ENCODE assay signal across 8 mouse cellular contexts in the genomic region with DNA sequence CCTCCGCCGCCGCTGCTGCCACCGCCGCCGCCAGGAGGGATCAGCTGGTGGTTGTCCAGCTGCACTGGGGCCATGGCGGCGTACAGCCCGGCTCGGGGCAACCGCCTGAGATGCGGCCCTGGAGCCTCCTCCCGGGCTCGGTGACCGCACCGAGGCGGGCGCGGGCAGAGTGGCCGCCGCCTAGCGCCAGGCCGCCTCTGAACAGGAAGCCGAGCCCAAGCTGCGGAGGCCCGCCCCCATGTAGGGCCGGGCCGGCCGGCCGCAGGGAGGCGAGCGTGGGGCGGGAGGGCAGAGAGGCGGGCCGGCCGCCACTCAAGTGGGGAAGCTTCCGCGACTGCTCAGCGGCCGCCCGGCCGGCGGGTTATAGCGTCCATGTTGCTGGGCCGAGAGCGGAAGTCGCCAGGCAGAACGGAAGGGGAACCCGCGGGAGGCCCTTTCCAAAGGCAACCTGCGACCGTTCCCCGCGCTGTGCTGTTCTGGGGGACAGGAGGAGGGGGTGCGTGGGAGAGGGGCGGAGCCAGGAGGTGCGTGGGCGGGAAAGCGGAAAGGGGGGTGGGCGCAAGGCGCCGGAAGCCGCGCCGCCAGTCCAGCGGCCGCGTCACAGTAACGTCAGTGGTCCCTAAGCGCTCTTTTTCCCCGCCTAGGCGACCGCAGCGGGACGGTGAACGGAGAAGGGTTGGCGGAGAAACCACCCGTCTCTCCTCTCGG. TPM values are rescaled to one million over a fixed set of nuclear protein-coding genes. Genes with fewer than 3 reads are reported as not detected.
A peak's percentile ranks its signal among the peaks of the same experiment; 100 is the strongest.
DNase-seq lines count a peak whose midpoint lies in the region.

A gene (minus strand): TSS at position 448 of the 708 bp plus-strand sequence.

- H3K9me3 ChIP-seq in megakaryocyte, embryonic 14.5 days, result peaks cover 12% of the 10 kb centered on the region

- peak; percentile 92 to 96 for DNase-seq in adrenal gland, adult (ENCODE audit: inconsistent age in 2 of 2, low spot score in 1 of 2)
- DNase-seq in embryo, embryonic 10 days (ENCODE audit: low spot score), result peak; percentile 82
- DNase-seq in gastrocnemius, postnatal 10 days, result peak; percentile 78
- peak; percentile 91 for DNase-seq in induced T-regulatory cell, adult 2 months (ENCODE audit: low read depth)
- peak; percentile 52 to 83 for DNase-seq in left cerebral cortex, adult 9 months (ENCODE audit: low spot score in 2 of 2)
- peak; percentile 73 to 76 for DNase-seq in right cerebral cortex, adult 2 months (ENCODE audit: low spot score in 2 of 2)
- peak; percentile 42 for DNase-seq in urinary bladder, postnatal 10 days (ENCODE audit: low spot score)

- H3K4me3 ChIP-seq in megakaryocyte, embryonic 14.5 days (replicated peaks), result peak within 1 kb of the TSS; percentile 94

- peaks cover 16% of the 10 kb centered on the region; the same call in 1 of the 2 replicates for H3K4me1 ChIP-seq in megakaryocyte, embryonic 14.5 days

- no peaks in the 10 kb centered on the region for H3K36me3 ChIP-seq in megakaryocyte, embryonic 14.5 days (replicated peaks; ENCODE audit: low read length)

- peaks cover 12% of the 10 kb centered on the region for H3K27me3 ChIP-seq in megakaryocyte, embryonic 14.5 days (replicated peaks)

RNA-seq across cellular contexts. Expression of the gene that starts here (rescaled TPM):
- 10 to 100 TPM; 21.8 to 25.6 TPM for total RNA-seq in gastrocnemius, postnatal 10 days (2021)
- 1.3 and 4.1 TPM in 2 replicates for polyA plus RNA-seq in megakaryocyte, embryonic 14.5 days (2012; ENCODE audit: insufficient read depth, low replicate concordance)

Comparison
In these comparisons a context has a peak if more than half of its experiments do, and no peak if none do; other contexts are left out.
1. Peak in every context shown above with its lines: DNase-seq and H3K4me3 ChIP-seq.
2. DNase-seq: peak in every context shown above with its lines; median percentile 94 in adrenal gland, adult; 91 in induced T-regulatory cell, adult 2 months; 82 in embryo, embryonic 10 days; 78 in gastrocnemius, postnatal 10 days; 74 in right cerebral cortex, adult 2 months; 68 in left cerebral cortex, adult 9 months; 42 in urinary bladder, postnatal 10 days.